In the genomic region with DNA sequence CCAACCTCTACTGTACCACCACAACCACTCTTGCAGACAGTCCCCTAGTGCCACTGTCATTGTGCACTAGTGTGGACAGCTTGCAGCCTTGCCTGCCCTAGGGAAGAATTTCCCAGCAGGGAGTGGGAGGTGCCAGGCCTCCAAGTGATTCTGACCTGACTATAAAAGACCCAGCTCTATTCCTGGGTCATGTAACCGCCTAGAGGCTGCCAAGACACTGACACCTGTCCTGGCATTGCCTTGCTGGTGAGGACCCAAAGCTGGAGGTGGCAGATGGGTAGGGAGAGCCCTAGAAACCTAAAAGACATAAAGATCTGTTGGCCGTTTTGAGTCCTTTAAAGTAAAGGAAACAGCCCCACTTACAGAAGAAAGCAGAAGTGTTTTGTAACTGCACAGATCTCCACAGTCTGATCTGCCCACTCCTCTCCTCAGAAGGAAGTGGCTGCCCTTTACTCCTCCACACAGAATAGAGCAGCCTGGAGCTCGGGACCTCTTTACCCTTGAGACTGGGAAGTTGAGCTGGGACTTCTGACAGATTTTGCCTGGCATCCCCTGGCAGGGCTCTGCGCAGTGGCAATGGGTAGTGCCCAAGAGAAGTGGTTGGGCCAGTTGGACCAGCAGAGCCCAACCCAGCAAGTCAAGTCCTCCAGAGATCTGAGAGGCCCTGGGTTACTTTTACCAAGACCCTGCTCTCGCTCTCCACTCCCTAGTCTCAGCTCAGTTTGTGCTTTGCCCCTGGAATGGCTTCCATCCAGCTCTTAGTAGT, we compare ENCODE assay signal across 8 mouse cellular contexts. TPM values are rescaled to one million over a fixed set of nuclear protein-coding genes. Genes with fewer than 3 reads are reported as not detected.
A peak's percentile ranks its signal among the peaks of the same experiment; 100 is the strongest.
DNase-seq lines count a peak whose midpoint lies in the region; ATAC-seq lines count a peak whose summit lies in the region.

No protein-coding gene starts in this region.

- H3K36me3 ChIP-seq in heart, embryonic 11.5 days (ENCODE audit: control insufficient read depth, insufficient read depth, low read length): no peaks in the 10 kb centered on the region
- H3K36me3 ChIP-seq in forebrain, embryonic 16.5 days (ENCODE audit: control insufficient read depth, insufficient read depth): no peaks in the 10 kb centered on the region
- no peaks in the 10 kb centered on the region for H3K36me3 ChIP-seq in hindbrain, embryonic 14.5 days (replicated peaks; ENCODE audit: control insufficient read depth, insufficient read depth)

- H3K4me3 ChIP-seq in heart, embryonic 11.5 days (ENCODE audit: low read depth, low read length): no peak overlapping the region
- H3K4me3 ChIP-seq in forebrain, embryonic 16.5 days (replicated peaks; ENCODE audit: low read length): no peak overlapping the region
- no peak overlapping the region for H3K4me3 ChIP-seq in hindbrain, embryonic 14.5 days (replicated peaks; ENCODE audit: low read length)

- peaks cover 18% of the 10 kb centered on the region for H3K4me1 ChIP-seq in heart, embryonic 11.5 days (ENCODE audit: control insufficient read depth, insufficient read depth, low read length)
- peaks cover 7% of the 10 kb centered on the region for H3K4me1 ChIP-seq in forebrain, embryonic 16.5 days (replicated peaks; ENCODE audit: control insufficient read depth, insufficient read depth, low read length)
- H3K4me1 ChIP-seq in hindbrain, embryonic 14.5 days (replicated peaks; ENCODE audit: control insufficient read depth, insufficient read depth, low read length): no peaks in the 10 kb centered on the region; the same call in none of the 2 replicates

- H3K27ac ChIP-seq in heart, embryonic 11.5 days (ENCODE audit: low read depth, low read length): no peak overlapping the region
- H3K27ac ChIP-seq in forebrain, embryonic 16.5 days (ENCODE audit: low read length): no peak overlapping the region
- no peak overlapping the region for H3K27ac ChIP-seq in hindbrain, embryonic 14.5 days

- WGBS in heart, embryonic 11.5 days (ENCODE audit: insufficient replicate concordance): 65% methylated on average over 5 of the region's 5 CpGs
- 72% methylated on average over 5 of the region's 5 CpGs for WGBS in forebrain, embryonic 16.5 days
- WGBS in hindbrain, embryonic 14.5 days: 78% methylated on average over 5 of the region's 5 CpGs

- no peak overlapping the region for H3K4me2 ChIP-seq in heart, embryonic 11.5 days
- no peak overlapping the region for H3K4me2 ChIP-seq in forebrain, embryonic 16.5 days (ENCODE audit: low read length)
- H3K4me2 ChIP-seq in hindbrain, embryonic 14.5 days (replicated peaks): no peak overlapping the region

- no peak for ATAC-seq in heart, embryonic 11.5 days (replicated peaks; ENCODE audit: insufficient number of reproducible peaks, low FRiP score, low TSS enrichment)
- peak; percentile 61 to 71 for ATAC-seq in hematopoietic stem cell, adult 5-6 weeks (replicated peaks in 1 of 2; ENCODE audit: insufficient read depth in 1 of 2, low FRiP score in 2 of 2, low TSS enrichment in 1 of 2, low read depth in 1 of 2, poor library complexity in 2 of 2, severe bottlenecking in 2 of 2)
- no peak for ATAC-seq in forebrain, embryonic 16.5 days
- ATAC-seq in megakaryocyte-erythroid progenitor cell, adult 5-6 weeks (replicated peaks; ENCODE audit: low FRiP score, low TSS enrichment, poor library complexity, severe bottlenecking): no peak
- no peak for ATAC-seq in hindbrain, embryonic 14.5 days (ENCODE audit: low FRiP score)

- no peak overlapping the region for H3K9ac ChIP-seq in heart, embryonic 11.5 days (ENCODE audit: low read depth, low read length)
- no peak overlapping the region for H3K9ac ChIP-seq in forebrain, embryonic 16.5 days (replicated peaks; ENCODE audit: low read depth, low read length)
- no peak overlapping the region for H3K9ac ChIP-seq in hindbrain, embryonic 14.5 days

- peak; percentile 55 to 81 for DNase-seq in heart, adult 18-20 months
- DNase-seq in brain, adult 2 months (ENCODE audit: low read depth, low spot score): peak; percentile 62
- peak; percentile 74 to 88 for DNase-seq in lung, postnatal 4 days
- no peak for DNase-seq in hindbrain, embryonic 14.5 days (ENCODE audit: low spot score)

- H3K27me3 ChIP-seq in heart, embryonic 11.5 days (ENCODE audit: control insufficient read depth, insufficient read depth, low read length): no peaks in the 10 kb centered on the region
- no peaks in the 10 kb centered on the region; the same call in 1 of the 2 replicates for H3K27me3 ChIP-seq in forebrain, embryonic 16.5 days (replicated peaks; ENCODE audit: control insufficient read depth, insufficient read depth, low read length)
- no peaks in the 10 kb centered on the region; the same call in 1 of the 2 replicates for H3K27me3 ChIP-seq in hindbrain, embryonic 14.5 days (ENCODE audit: control insufficient read depth, insufficient read depth, low read length)

- H3K9me3 ChIP-seq in heart, embryonic 11.5 days (replicated peaks; ENCODE audit: control insufficient read depth, low read length): no peaks in the 10 kb centered on the region
- H3K9me3 ChIP-seq in forebrain, embryonic 16.5 days (ENCODE audit: control insufficient read depth, low read length): no peaks in the 10 kb centered on the region
- no peaks in the 10 kb centered on the region for H3K9me3 ChIP-seq in hindbrain, embryonic 14.5 days (ENCODE audit: control insufficient read depth, low read length)

RNA-seq across cellular contexts. Expression of a gene that starts 5.0 kb away (rescaled TPM):
- total RNA-seq in heart, adult 18-20 months (2021): 10 to 100 TPM; 11.2 to 13.0 TPM
- 25.5 and 28.1 TPM in 2 replicates for polyA plus RNA-seq in heart, embryonic 11.5 days (2014; fragmentation: Nextera tagmentation; extraction: Ambion mirVana)
- total RNA-seq in hematopoietic stem cell, adult 5-6 weeks (2017): 98.0 and 125 TPM in 2 replicates
- 27.9 and 34.6 TPM in 2 replicates for polyA plus RNA-seq in forebrain, embryonic 16.5 days (2015; fragmentation: Nextera tagmentation; extraction: Ambion mirVana)
- total RNA-seq in megakaryocyte-erythroid progenitor cell, adult 5-6 weeks (2014; fragmentation: Nextera tagmentation): 33.4 and 47.3 TPM in 2 replicates
- 20.7 and 32.0 TPM in 2 replicates for total RNA-seq in megakaryocyte-erythroid progenitor cell, adult 5-6 weeks (2017)
- polyA plus RNA-seq in hindbrain, embryonic 14.5 days (2014; fragmentation: Nextera tagmentation; extraction: Ambion mirVana): 19.4 and 21.1 TPM in 2 replicates

RNA-seq across cellular contexts. Expression of a gene that starts 23.2 kb away (rescaled TPM):
- 1 to 10 TPM; 7.7 to 7.9 TPM for total RNA-seq in heart, adult 18-20 months (2021)
- 10.3 and 12.3 TPM in 2 replicates for polyA plus RNA-seq in heart, embryonic 11.5 days (2014; fragmentation: Nextera tagmentation; extraction: Ambion mirVana)
- 15.7 and 19.7 TPM in 2 replicates for total RNA-seq in hematopoietic stem cell, adult 5-6 weeks (2017)
- 7.2 and 8.5 TPM in 2 replicates for polyA plus RNA-seq in forebrain, embryonic 16.5 days (2015; fragmentation: Nextera tagmentation; extraction: Ambion mirVana)
- total RNA-seq in megakaryocyte-erythroid progenitor cell, adult 5-6 weeks (2014; fragmentation: Nextera tagmentation): 15.4 and 23.5 TPM in 2 replicates
- total RNA-seq in megakaryocyte-erythroid progenitor cell, adult 5-6 weeks (2017): 7.6 and 18.7 TPM in 2 replicates
- polyA plus RNA-seq in hindbrain, embryonic 14.5 days (2014; fragmentation: Nextera tagmentation; extraction: Ambion mirVana): 8.3 and 9.0 TPM in 2 replicates

Comparison
In these comparisons a context has a peak if more than half of its experiments do, and no peak if none do; other contexts are left out.
1. ATAC-seq: peak in hematopoietic stem cell, adult 5-6 weeks (2 of 2); none in heart, embryonic 11.5 days (single experiment), forebrain, embryonic 16.5 days (single experiment), megakaryocyte-erythroid progenitor cell, adult 5-6 weeks (single experiment) and hindbrain, embryonic 14.5 days (single experiment).